Mouse (Mus musculus) left cerebral cortex, adult 18-20 months (tissue): ENCODE measurements around the gene Slc26a8. TPM values are rescaled to one million over a fixed set of nuclear protein-coding genes. Genes with fewer than 3 reads are reported as not detected.

Experiments
- DNase-seq, 2 experiments: peaks; one replicate each; pipeline ENCODE4 v3.0.0; 2021 to 2022; ENCODE audit warnings: low spot score in 2 of 2, mixed read lengths in 1 of 2
- total RNA-seq, 2 experiments: library from RNA; stranded (reverse); gene quantifications; 2 replicates each; pipeline ENCODE4 v1.2.3; 2021

Gene Slc26a8
- total RNA-seq, 2 experiments from 2014 or later, result 6.5 to 9.5 TPM

- no peak for DNase-seq
These were observed 9.8 kb upstream of the Slc26a8 start for GRCm38 (mm10) chr17:28699789-28700188.

- DNase-seq, result no peak
These were observed 8.6 kb upstream of the Slc26a8 start for GRCm38 (mm10) chr17:28698672-28699071.

GRCm38 (mm10) chr17:28698245-28698644, 8.2 kb upstream of the Slc26a8 start:
- DNase-seq, result no peak

DNA sequence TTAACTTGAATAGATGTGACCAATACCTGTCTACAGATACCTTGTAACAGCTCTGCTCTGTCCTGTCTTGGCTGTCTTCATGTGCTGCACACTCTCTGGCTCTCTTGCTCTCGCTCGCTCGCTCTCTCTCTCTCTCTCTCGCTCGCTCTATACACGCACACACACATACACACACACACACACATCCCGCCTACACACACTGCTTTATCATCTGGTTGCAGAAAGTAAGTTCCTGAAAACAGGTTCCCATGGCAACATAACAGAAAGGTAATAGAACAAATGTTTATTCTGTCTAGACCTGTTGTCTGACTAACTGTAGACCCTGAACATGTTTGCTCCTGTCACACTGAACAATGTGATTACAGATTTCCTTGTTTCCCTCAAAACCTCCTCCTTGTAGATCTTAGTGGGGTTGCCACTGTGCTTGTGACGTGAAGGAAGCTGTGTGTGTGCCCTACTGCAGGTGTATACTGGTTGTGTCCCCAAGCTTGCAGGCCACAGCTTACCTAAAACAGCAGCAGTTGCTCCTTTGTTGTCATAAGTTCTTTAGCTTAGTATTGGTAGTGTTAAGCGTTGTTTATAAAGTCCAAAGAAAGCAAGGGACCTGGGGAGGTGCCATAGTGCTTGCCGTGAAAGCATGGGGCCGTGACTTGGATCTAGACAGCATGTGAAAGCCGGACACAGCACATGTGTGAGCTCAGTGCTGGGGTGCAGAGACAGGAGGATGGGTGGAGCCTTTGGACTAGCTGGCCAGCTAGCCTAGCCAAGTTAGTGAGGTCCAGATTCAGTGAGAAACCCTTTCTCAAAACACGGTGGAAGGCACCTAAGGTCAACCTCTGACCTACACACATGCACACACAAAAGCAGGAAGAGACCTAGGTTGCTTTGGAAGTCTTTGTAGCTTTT, 7.5 kb upstream of the Slc26a8 start:
- DNase-seq, result peak in 1 of 2 experiments; percentile 36

DNA sequence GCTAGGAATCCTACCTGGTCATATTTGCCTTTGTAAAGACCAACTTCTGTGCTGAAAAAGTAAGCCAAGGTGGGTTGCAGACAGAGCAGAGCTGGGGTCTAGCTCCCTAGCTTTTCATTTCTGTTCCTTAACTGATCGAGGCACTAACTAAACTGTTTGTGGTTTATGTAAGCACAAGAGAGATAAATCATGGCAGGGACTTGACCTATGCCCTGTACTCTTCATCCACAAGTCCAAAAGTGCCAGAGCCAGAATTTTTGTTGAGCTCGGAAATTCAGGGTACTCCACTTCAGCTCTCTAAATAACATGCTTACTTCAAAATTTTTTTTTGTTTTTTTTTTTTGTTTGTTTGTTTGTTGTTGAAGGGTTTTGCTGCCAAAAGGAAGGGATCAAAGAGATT, 6.6 kb upstream of the Slc26a8 start:
- DNase-seq, result no peak

DNA sequence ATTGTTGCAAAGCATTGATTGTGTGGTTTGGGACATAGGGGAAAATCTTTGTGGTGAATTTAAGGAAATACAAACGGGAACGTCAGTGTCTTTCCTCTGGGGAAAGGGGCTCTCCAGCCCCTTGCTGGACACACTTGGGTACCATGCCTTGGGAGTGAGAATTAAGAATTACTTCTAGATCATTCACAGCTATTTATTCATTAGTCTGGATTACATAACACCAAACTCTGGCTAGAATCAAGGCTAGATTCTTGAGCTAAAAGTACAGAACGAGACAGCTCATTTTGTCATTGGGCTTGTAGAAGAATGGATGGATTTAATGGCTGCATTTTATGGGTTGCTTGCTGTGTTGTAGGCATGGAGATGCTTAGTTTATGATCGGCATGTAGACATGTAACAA, 4.8 kb upstream of the Slc26a8 start:
- no peak for DNase-seq

DNA sequence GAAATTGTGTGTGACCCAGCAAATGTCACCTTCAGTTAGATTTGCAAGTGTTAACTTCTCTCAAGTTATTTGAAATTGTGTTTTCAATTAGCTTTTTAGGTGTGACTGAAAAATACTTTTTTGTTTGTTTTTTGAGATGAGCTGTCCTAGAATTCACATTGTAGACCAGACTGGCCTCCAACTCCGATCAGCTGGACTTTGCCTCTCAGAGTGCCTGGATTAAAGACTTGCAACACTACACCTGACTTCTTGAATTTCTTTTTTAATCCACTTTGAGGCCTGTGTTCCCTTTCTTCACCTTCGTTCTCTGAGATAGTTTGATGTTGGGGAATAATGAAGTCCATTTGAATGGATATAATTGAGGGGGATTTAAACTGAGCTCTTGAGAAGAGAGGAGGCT, 4.0 kb upstream of the Slc26a8 start:
- no peak for DNase-seq

GRCm38 (mm10) chr17:28693086-28693485, 3.1 kb upstream of the Slc26a8 start:
- no peak for DNase-seq

- DNase-seq, result peak; percentile 59 to 65
These were observed 2.3 kb upstream of the Slc26a8 start for GRCm38 (mm10) chr17:28692341-28692710.

GRCm38 (mm10) chr17:28691687-28692340, 1.8 kb upstream of the Slc26a8 start:
- DNase-seq, result peak; percentile 24 to 31

- peak; percentile 99 to 100 for DNase-seq
These were observed 998 bp upstream of the Slc26a8 start, which contains the start of gene Mapk14 for GRCm38 (mm10) chr17:28690776-28691686. Gene Mapk14 (plus strand): TSS chr17:28691329.

DNA sequence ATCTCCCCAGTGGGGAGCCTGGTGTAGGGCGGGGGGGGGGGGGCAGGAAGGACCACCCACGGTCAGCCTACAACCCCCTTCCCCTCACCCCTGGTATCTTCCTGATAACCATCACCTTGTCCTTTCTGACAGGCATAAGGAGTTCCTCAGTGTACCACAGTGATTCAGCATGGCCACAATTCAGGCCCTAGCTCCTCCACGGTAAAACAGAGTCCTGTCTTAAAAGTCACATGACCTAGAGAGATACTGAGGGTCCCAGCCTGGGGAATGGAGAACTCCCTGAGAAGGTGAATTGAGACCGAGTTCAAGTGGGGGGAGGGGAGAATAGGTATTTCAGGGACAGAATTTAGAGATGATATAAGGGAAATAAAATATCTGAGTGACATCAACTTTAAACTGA, 2.7 kb downstream of the Slc26a8 start:
- no peak for DNase-seq

DNA sequence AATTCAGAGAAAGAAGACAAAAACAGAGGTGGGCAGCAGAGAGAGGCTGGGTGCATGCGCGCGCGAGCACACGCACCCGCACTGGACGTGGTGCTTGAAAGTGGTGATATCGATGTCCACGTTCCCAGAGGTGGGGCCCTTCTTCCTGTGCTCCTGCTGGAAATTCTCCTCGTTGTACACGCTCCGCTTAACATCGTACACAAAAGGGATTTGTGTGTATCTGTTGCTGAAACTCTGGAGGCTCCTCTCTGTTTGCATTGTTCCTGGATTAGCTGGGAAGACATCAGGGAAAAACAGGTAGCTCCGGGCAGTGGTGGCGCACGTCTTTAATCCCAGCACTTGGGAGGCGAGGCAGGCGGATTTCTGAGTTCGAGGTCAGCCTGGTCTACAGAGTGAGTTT, 5.4 kb downstream of the Slc26a8 start:
- DNase-seq, result no peak

- no peak for DNase-seq
These were observed 6.4 kb downstream of the Slc26a8 start for GRCm38 (mm10) chr17:28683601-28684000.

GRCm38 (mm10) chr17:28682311-28683084, 7.5 kb downstream of the Slc26a8 start:
- DNase-seq, result no peak

DNA sequence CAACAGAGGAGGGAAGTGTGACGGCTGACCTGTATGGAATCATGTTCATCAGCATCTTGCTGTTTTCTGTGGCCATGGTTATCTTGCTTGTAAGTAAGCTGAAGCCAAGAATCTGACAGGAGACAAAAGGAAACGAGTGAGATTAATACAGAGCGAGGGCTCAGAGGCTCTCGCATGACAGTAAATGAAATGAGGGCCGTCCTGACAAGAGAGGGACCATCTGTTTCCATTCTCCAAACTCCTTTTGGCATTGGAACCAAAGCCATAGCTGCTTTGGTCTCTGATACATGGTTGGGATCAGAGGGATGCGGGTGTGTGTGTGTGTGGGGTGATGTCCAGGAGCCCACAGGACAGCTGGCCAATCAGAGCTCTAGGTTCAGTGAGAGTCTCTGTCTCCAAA, 30.5 kb downstream of the Slc26a8 start:
- no peak for DNase-seq

- no peak for DNase-seq
These were observed 32.1 kb downstream of the Slc26a8 start for GRCm38 (mm10) chr17:28657936-28658335.

- DNase-seq, result no peak
These were observed 39.8 kb downstream of the Slc26a8 start for GRCm38 (mm10) chr17:28650268-28650667.

DNA sequence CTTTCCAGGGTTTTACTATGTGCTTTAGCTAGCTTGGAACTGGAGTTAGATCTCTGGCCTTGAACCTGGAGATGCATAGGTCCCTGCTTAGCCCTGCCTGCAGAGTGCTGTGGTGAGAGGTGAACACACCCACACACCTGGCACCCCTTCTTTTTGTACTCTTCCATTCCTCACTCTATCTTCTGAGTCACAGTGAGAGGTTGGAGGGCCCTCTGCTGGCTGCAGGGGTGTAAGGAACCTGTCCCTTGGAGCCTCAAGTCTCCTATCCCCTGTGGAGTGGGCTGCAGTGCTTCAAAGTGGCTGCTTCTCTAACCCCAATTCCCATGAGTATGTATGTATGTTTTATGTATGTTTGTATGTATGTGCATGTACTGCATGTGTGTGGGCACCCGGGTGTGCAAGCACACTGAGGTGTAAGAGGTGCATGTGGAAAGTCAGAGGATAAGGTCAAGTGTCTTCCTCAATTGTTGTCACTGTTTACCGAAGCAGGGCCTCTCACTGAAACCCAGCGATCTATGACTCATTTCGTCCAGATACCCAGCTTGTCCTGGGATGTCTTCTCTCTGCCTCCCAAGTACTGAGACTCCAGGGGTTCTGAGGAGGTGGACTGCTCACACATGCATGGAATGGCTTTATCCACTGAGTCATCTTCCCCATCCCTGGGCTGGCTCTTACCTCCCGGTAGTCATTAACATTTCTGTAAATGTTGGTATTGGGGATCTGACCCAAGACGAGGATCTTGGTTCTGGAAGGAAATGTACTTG, 41.2 kb downstream of the Slc26a8 start:
- DNase-seq, result peak; percentile 71 to 76

GRCm38 (mm10) chr17:28646221-28646620, 43.8 kb downstream of the Slc26a8 start:
- no peak for DNase-seq
